Mouse (Mus musculus) mouse trophoblast stem cell (cell line): ENCODE measurements around the gene Lrrc31.

Experiments
- in situ Hi-C, 2 experiments: fragments of 300-500 bp; cut with MseI, MboI; formaldehyde crosslinking; loops; 2 replicates in 1 of 2; 3 replicates in 1 of 2; pipeline ENCODE4 v1.15.1; 2025

Lrrc31 gene

GRCm38 (mm10) chr3:30695661-30696060 lies 4.0 kb downstream of the Lrrc31 start:
- in situ Hi-C loops = no loop called here

- in situ Hi-C loops = no loop called here
These were observed 8.7 kb downstream of the Lrrc31 start for GRCm38 (mm10) chr3:30690976-30691375.

- in situ Hi-C loops = no loop called here
These were observed 12.4 kb downstream of the Lrrc31 start for GRCm38 (mm10) chr3:30687216-30687615.

GRCm38 (mm10) chr3:30683190-30683589 lies 16.5 kb downstream of the Lrrc31 start:
- in situ Hi-C loops = no loop called here

- in situ Hi-C loops = no loop called here
These were observed 41.2 kb downstream of the Lrrc31 start for GRCm38 (mm10) chr3:30658486-30658885.

- in situ Hi-C loops = no loop called here
These were observed 43.7 kb downstream of the Lrrc31 start for GRCm38 (mm10) chr3:30655937-30656336.

GRCm38 (mm10) chr3:30650062-30650841 lies 49.4 kb downstream of the Lrrc31 start:
- in situ Hi-C loops = no loop called here

- in situ Hi-C loops = no loop called here
These were observed 51.2 kb downstream of the Lrrc31 start for GRCm38 (mm10) chr3:30648466-30648865.

- in situ Hi-C loops = no loop called here
These were observed 52.1 kb downstream of the Lrrc31 start, which contains the start of gene Lrrc34 for GRCm38 (mm10) chr3:30647440-30648090. Lrrc34 (minus strand) TSS chr3:30647869.

GRCm38 (mm10) chr3:30646761-30647160 lies 52.9 kb downstream of the Lrrc31 start:
- in situ Hi-C loops = no loop called here

- in situ Hi-C loops = no loop called here
These were observed 55.4 kb downstream of the Lrrc31 start, which contains the start of gene Lrriq4 for GRCm38 (mm10) chr3:30644207-30644606. Lrriq4 (plus strand) TSS chr3:30644507.

- in situ Hi-C loops = no loop called here
These were observed 64.0 kb downstream of the Lrrc31 start for GRCm38 (mm10) chr3:30635629-30636028.

- in situ Hi-C loops = no loop called here
These were observed 66.0 kb downstream of the Lrrc31 start for GRCm38 (mm10) chr3:30633681-30634080.
